ENCODE assay signal across 8 mouse cellular contexts in genomic region chr2:155380261-155381059, GRCm38 (mm10). TPM values are rescaled to one million over a fixed set of nuclear protein-coding genes. Genes with fewer than 3 reads are reported as not detected.
DNase-seq lines count a peak whose midpoint lies in the region; ATAC-seq and TF ChIP-seq lines count a peak whose summit lies in the region.

Trp53inp2 (plus strand) TSS chr2:155381059.

- DNase-seq in MN1 (ENCODE audit: low spot score): peak; percentile 81
- DNase-seq in hindbrain, embryonic 10.5 days (ENCODE audit: low spot score): peak; percentile 7
- DNase-seq in layer of hippocampus, postnatal 36 days: no peak
- no peak for DNase-seq in midbrain, postnatal 0 days (ENCODE audit: low spot score)
- DNase-seq in right cerebral cortex, adult 18-20 months: no peak
- no peak for DNase-seq in frontal cortex, postnatal 36 days (ENCODE audit: low spot score in 2 of 2)

- peaks cover 37% of the 10 kb centered on the region for H3K4me1 ChIP-seq in forebrain, embryonic 13.5 days
- H3K4me1 ChIP-seq in hindbrain, embryonic 10.5 days (replicated peaks): peaks cover 36% of the 10 kb centered on the region
- H3K4me1 ChIP-seq in midbrain, postnatal 0 days (ENCODE audit: insufficient read depth, low read length): peaks cover 12% of the 10 kb centered on the region; the same call in 1 of the 2 replicates

- H3K79me3 ChIP-seq in C2C12 (ENCODE audit: low read depth): no peaks in the 10 kb centered on the region

- H3K9me3 ChIP-seq in forebrain, embryonic 13.5 days (replicated peaks): no peaks in the 10 kb centered on the region
- no peaks in the 10 kb centered on the region for H3K9me3 ChIP-seq in hindbrain, embryonic 10.5 days
- no peaks in the 10 kb centered on the region for H3K9me3 ChIP-seq in midbrain, postnatal 0 days (ENCODE audit: low read length)

- H3K27me3 ChIP-seq in C2C12 (ENCODE audit: control insufficient read depth, insufficient read depth, insufficient read length): no peaks in the 10 kb centered on the region
- H3K27me3 ChIP-seq in forebrain, embryonic 13.5 days: peaks cover 22% of the 10 kb centered on the region
- peaks cover 30% of the 10 kb centered on the region for H3K27me3 ChIP-seq in hindbrain, embryonic 10.5 days (ENCODE audit: insufficient read depth, poor library complexity, severe bottlenecking)
- no peaks in the 10 kb centered on the region; the same call in 1 of the 2 replicates for H3K27me3 ChIP-seq in midbrain, postnatal 0 days (ENCODE audit: insufficient read depth, low read length)

- H3K4me3 ChIP-seq in C2C12 (ENCODE audit: insufficient read depth, poor library complexity, severe bottlenecking): peak within 1 kb of the TSS; percentile 52
- peak within 1 kb of the TSS; percentile 76 for H3K4me3 ChIP-seq in forebrain, embryonic 13.5 days
- H3K4me3 ChIP-seq in hindbrain, embryonic 10.5 days: peak within 1 kb of the TSS; percentile 88
- H3K4me3 ChIP-seq in midbrain, postnatal 0 days (ENCODE audit: low read depth, low read length): peak within 1 kb of the TSS; percentile 77

- H3K9ac ChIP-seq in forebrain, embryonic 13.5 days: peak within 1 kb of the TSS; percentile 95
- peak within 1 kb of the TSS; percentile 99 for H3K9ac ChIP-seq in midbrain, postnatal 0 days (replicated peaks; ENCODE audit: low read length, poor library complexity, severe bottlenecking)

- WGBS in forebrain, embryonic 13.5 days: 41% methylated on average over 8 of the region's 8 CpGs
- 46% methylated on average over 8 of the region's 8 CpGs for WGBS in hindbrain, embryonic 10.5 days
- whole genome bisulfite sequencing in midbrain, postnatal 0 days: 34% methylated on average over 8 of the region's 8 CpGs

- H3K79me2 ChIP-seq in C2C12 (ENCODE audit: control insufficient read depth, insufficient read depth): no peaks in the 10 kb centered on the region

- H3ac ChIP-seq in C2C12 (ENCODE audit: control insufficient read depth, insufficient read length, low read depth): peak within 1 kb of the TSS; percentile 55

- H3K36me3 ChIP-seq in C2C12 (ENCODE audit: control insufficient read depth, insufficient read depth): no peaks in the 10 kb centered on the region
- H3K36me3 ChIP-seq in forebrain, embryonic 13.5 days (ENCODE audit: poor library complexity, severe bottlenecking): peaks cover 3% of the 10 kb centered on the region
- H3K36me3 ChIP-seq in hindbrain, embryonic 10.5 days: peaks cover 5% of the 10 kb centered on the region
- H3K36me3 ChIP-seq in midbrain, postnatal 0 days (ENCODE audit: insufficient read depth, low read length): 0 out of 2 replicates have a peak, but pooled peaks cover 3% of the 10 kb centered on the region

- peak within 1 kb of the TSS; percentile 73 for H3K4me2 ChIP-seq in forebrain, embryonic 13.5 days
- H3K4me2 ChIP-seq in midbrain, postnatal 0 days (ENCODE audit: low read depth, low read length, poor library complexity, severe bottlenecking): peak within 1 kb of the TSS; percentile 63

- ATAC-seq in forebrain, embryonic 13.5 days: no peak
- ATAC-seq in midbrain, postnatal 0 days (ENCODE audit: low FRiP score): no peak

- no peak for TF ChIP-seq CTCF in C2C12 (IDR thresholded peaks at IDR 0.05; ENCODE audit: control insufficient read depth, insufficient read depth, insufficient read length)
- no peak for TF ChIP-seq CTCF in midbrain, postnatal 0 days (IDR thresholded peaks at IDR 0.05)

- H3K27ac ChIP-seq in forebrain, embryonic 13.5 days: peak within 1 kb of the TSS; percentile 98
- H3K27ac ChIP-seq in hindbrain, embryonic 10.5 days: peak within 1 kb of the TSS; percentile 99
- peak within 1 kb of the TSS; percentile 100 for H3K27ac ChIP-seq in midbrain, postnatal 0 days (ENCODE audit: low read depth, low read length)

TF ChIP-seq in C2C12, 6 proteins besides CTCF, POLR2A, EP300 and RAD21:
- no peak for TF ChIP-seq MYOD1 (IDR thresholded peaks at IDR 0.05; ENCODE audit: control insufficient read depth, insufficient read length, low read depth)
- no peak for TF ChIP-seq CEBPB (IDR thresholded peaks at IDR 0.05; ENCODE audit: low read depth)
- no peak for TF ChIP-seq FOSL1 (IDR thresholded peaks at IDR 0.05; ENCODE audit: insufficient read depth, low read length, poor library complexity, severe bottlenecking)
- TF ChIP-seq MYOG (IDR thresholded peaks at IDR 0.05; ENCODE audit: control insufficient read depth, extremely low read depth, insufficient read length): no peak
- TF ChIP-seq USF1 (IDR thresholded peaks at IDR 0.05; ENCODE audit: low read depth): no peak
- TF ChIP-seq MAX (IDR thresholded peaks at IDR 0.05): no peak

RNA-seq across cellular contexts. Expression of gene Trp53inp2, which starts in this region (rescaled TPM):
- 13.8 TPM for polyA plus RNA-seq in C2C12 (2012; fragmentation: generic; extraction: Trizol)
- 72.3 and 72.8 TPM in 2 replicates for polyA plus RNA-seq in forebrain, embryonic 13.5 days (2015; fragmentation: Nextera tagmentation; extraction: Ambion mirVana)
- polyA plus RNA-seq in hindbrain, embryonic 10.5 days (2016; fragmentation: Nextera tagmentation; extraction: Ambion mirVana): 56.9 and 104 TPM in 2 replicates
- total RNA-seq in layer of hippocampus, postnatal 36 days (2021): 100 to 1,000 TPM; 134 to 140 TPM
- total RNA-seq in midbrain, postnatal 0 days (2014; rRNA removed): 116 and 121 TPM in 2 replicates
- polyA plus RNA-seq in midbrain, postnatal 0 days (2015; fragmentation: Nextera tagmentation; extraction: Ambion mirVana): 58.4 and 58.6 TPM in 2 replicates

Comparison
In these comparisons a context has a peak if more than half of its experiments do, and no peak if none do; other contexts are left out.
1. DNase-seq: peak in MN1 (single experiment) and hindbrain, embryonic 10.5 days (single experiment); none in layer of hippocampus, postnatal 36 days (0 of 2), midbrain, postnatal 0 days (single experiment), right cerebral cortex, adult 18-20 months (single experiment) and frontal cortex, postnatal 36 days (0 of 2).
2. Peak in every context shown above with its lines, with median percentiles within 50 percentile points of each other: H3K4me3 ChIP-seq and H3K27ac ChIP-seq.